Mouse (Mus musculus) midbrain, embryonic 15.5 days (tissue): Measurements from ENCODE around the gene Pax6. TPM values are rescaled to one million over a fixed set of nuclear protein-coding genes. Genes with fewer than 3 reads are reported as not detected.

Source experiments
- ATAC-seq: fragments of 200-750 bp; cut with Nextera tagmentation; replicated peaks from 2 replicates; pipeline ENCODE4 v1.8.0; 2017; ENCODE audit warnings: moderate TSS enrichment
- H3K27ac ChIP-seq: fragments of 300-500 bp; sonication (generic); 2 replicates; pipeline ENCODE4 v1.5.1; 2015; ENCODE audit warnings: mild to moderate bottlenecking, inconsistent platforms
- H3K27me3 ChIP-seq: fragments of 300-500 bp; sonication (generic); replicated peaks from 2 replicates; pipeline ENCODE4 v1.6.1; 2015; ENCODE audit warnings: inconsistent platforms
- H3K36me3 ChIP-seq: fragments of 300-500 bp; sonication (generic); replicated peaks from 2 replicates; pipeline ENCODE4 v1.6.1; 2015; ENCODE audit warnings: inconsistent platforms
- H3K4me1 ChIP-seq: fragments of 300-500 bp; sonication (generic); 2 replicates; pipeline ENCODE4 v1.6.1; 2015; ENCODE audit warnings: inconsistent platforms
- H3K4me2 ChIP-seq: fragments of 300-500 bp; sonication (generic); 2 replicates; pipeline ENCODE4 v1.6.1; 2015; ENCODE audit warnings: inconsistent platforms, mild to moderate bottlenecking, moderate library complexity
- H3K4me3 ChIP-seq: fragments of 300-500 bp; sonication (generic); 2 replicates; pipeline ENCODE4 v1.5.1; 2015; ENCODE audit warnings: mild to moderate bottlenecking, inconsistent platforms
- H3K9ac ChIP-seq: fragments of 300-500 bp; sonication (generic); 2 replicates; pipeline ENCODE4 v1.6.1; 2015; ENCODE audit warnings: mild to moderate bottlenecking, inconsistent platforms
- H3K9me3 ChIP-seq: fragments of 300-500 bp; sonication (generic); 2 replicates; pipeline ENCODE4 v1.6.1; 2016; ENCODE audit warnings: inconsistent platforms
- WGBS: fragments of 180-500 bp; shearing (Covaris S2); methylation state at CpG from one replicate; pipeline ENCODE4 v1.1.7; 2015; ENCODE audit warnings: mixed read lengths; 5-methylcytosine and 5-hydroxymethylcytosine counted together
- polyA plus RNA-seq: library from polyadenylated mRNA; unstranded; fragments of >200 nt; fragmentation: Nextera tagmentation; extraction: Ambion mirVana; gene quantifications from 2 replicates; pipeline ENCODE4 v1.2.1, GENCODE M21; 2015

Pax6 gene
- 22.5 and 23.3 TPM in 2 replicates for polyA plus RNA-seq

DNA sequence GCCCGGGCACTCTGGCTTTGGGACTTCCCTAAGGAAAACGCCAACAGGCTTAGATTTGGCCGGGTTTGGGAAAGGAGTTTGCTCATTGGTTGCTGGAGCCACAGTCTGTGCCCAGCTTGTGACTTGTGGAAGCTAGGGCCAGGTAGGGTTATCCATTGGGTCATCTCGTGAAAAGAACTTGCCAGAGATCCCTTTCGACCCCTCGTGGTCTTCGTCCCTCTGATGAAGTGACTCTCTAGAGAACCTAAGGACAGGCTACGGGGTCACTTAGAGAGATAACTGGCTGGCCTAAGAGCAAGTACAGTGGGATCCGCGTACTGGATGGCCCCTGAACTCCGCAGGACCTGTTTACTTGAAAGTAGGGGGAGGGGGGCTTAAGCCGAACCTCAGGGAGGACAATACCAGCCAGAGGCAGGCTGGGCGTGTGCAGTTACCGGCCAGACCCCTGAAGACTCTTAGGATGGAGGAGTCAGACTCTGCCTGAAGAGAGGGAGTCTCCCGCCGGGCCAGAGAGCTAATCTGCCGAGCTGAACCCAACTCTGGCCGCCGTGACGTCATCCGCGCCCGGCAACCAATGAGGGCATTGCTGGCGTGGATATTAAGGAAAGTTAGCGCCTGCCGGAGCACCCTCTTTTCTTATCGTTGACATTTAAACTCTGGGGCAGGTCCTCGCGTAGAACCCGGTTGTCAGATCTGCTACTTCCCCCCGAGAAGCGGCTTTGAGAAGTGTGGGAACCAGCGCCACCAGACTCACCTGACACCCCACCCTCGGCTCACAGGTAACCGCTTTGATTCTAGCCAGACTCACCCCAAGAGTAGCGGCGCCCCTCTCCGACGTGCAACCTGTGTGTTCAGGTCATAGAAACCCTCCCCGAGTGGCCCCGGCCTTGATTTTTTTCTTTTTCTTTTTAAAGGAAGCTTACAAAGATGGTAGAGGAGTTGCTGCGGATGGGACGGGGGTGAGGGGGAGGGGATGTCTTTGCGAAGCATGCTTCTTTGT lies at the start of gene Pax6:
Gene Pax6, plus strand, starts transcription at position 630 of the 1,000 bp plus-strand sequence.
- WGBS = 2% methylated on average over 44 of the region's 44 CpGs
- Histone ChIP-seq H3K36me3 (no peaks in the 10 kb centered on the region), H3K27me3 (peaks cover 93% of the 10 kb centered on the region), H3K4me3 (peak within 1 kb of the TSS; percentile 9), H3K4me1 (peaks cover 4% of the 10 kb centered on the region; the same call in 1 of the 2 replicates), H3K4me2 (peak within 1 kb of the TSS; percentile 24), H3K9ac (no peak within 1 kb of the TSS), H3K27ac (no peak within 1 kb of the TSS), H3K9me3 (no peaks in the 10 kb centered on the region)
- peak; percentile 26; the same call in 1 of the 2 replicates for ATAC-seq

DNA sequence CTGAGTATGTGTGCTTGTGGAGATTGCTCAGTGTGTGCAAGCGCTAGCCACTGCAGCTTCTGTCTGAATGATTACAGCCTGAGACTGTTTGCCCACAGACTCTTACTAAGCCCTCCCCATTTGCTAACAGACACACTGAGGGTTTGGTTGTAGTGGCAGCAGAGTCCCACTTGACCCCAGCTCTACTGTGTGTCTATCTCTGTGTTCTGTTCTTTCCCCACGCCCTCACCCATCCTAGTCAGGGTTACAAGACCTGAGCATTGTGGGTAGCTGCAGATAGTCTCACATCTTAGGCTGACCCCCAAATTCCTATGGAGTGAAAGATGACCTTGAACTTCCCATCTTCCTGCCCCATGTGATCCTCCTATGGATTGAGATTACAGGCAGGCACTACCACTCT lies 19.8 kb upstream of the Pax6 start:
- WGBS = 89% methylated on average over 2 of the region's 2 CpGs
- peaks cover 37% of the 10 kb centered on the region for H3K27me3 ChIP-seq
- H3K9me3 ChIP-seq = no peaks in the 10 kb centered on the region
- no peak for ATAC-seq
- H3K4me1 ChIP-seq = no peaks in the 10 kb centered on the region
- H3K27ac ChIP-seq = no peak overlapping the region
- H3K9ac ChIP-seq = no peak overlapping the region
- H3K4me2 ChIP-seq = no peak overlapping the region
- H3K36me3 ChIP-seq = no peaks in the 10 kb centered on the region
- H3K4me3 ChIP-seq = no peak overlapping the region

DNA sequence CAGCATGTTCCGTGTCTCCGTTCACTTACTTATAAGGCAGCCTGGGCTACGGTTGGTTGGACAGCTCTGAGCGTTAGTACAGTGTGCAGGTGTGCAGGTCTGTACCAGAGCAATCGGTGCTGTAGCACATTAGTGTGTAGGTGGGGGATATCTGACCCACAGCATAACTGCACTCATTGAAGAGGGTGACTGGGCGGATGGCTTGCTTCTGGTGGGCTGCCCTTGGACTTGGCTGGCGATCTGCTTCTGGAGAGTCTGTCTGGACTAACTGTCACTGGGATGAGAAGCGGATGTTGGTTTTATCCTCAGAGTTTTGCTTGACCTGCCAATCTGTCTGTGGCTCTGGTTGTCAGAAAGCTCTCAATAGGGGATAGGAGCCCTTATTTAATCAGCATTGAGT lies 12.2 kb upstream of the Pax6 start:
- WGBS = 81% methylated on average over 8 of the region's 8 CpGs
- H3K4me3 ChIP-seq = no peak overlapping the region
- H3K27me3 ChIP-seq = peaks cover 82% of the 10 kb centered on the region
- no peak overlapping the region for H3K9ac ChIP-seq
- H3K4me1 ChIP-seq = peaks cover 7% of the 10 kb centered on the region
- H3K4me2 ChIP-seq = no peak overlapping the region
- no peak for ATAC-seq
- no peaks in the 10 kb centered on the region for H3K9me3 ChIP-seq
- H3K36me3 ChIP-seq = no peaks in the 10 kb centered on the region
- H3K27ac ChIP-seq = no peak overlapping the region

DNA sequence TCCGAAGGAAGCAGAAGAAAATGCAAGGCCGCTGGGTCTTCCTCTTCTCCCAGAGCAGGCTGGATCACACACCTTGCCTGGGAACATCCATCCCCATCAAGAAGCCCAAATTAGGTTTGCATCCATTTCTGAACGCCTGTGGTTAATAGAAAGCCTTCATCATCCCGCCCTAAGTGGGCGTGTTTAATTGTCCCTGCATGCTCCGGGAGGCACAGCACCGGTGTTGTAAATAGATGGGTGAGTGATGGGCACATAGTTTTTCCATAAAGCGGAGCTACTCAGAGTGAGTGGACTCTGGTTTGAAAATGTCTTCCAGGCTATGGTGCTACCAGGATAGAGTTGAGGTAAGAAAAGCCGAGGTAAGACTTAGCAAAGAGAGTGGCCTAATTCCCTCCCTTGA lies 9.3 kb upstream of the Pax6 start:
- H3K4me3 ChIP-seq = no peak overlapping the region
- no peaks in the 10 kb centered on the region for H3K36me3 ChIP-seq
- no peak overlapping the region for H3K9ac ChIP-seq
- no peaks in the 10 kb centered on the region for H3K9me3 ChIP-seq
- no peak overlapping the region for H3K27ac ChIP-seq
- H3K27me3 ChIP-seq = peaks cover 83% of the 10 kb centered on the region
- peaks cover 7% of the 10 kb centered on the region for H3K4me1 ChIP-seq
- H3K4me2 ChIP-seq = no peak overlapping the region
- WGBS = 11% methylated on average over 9 of the region's 9 CpGs
- ATAC-seq = no peak

DNA sequence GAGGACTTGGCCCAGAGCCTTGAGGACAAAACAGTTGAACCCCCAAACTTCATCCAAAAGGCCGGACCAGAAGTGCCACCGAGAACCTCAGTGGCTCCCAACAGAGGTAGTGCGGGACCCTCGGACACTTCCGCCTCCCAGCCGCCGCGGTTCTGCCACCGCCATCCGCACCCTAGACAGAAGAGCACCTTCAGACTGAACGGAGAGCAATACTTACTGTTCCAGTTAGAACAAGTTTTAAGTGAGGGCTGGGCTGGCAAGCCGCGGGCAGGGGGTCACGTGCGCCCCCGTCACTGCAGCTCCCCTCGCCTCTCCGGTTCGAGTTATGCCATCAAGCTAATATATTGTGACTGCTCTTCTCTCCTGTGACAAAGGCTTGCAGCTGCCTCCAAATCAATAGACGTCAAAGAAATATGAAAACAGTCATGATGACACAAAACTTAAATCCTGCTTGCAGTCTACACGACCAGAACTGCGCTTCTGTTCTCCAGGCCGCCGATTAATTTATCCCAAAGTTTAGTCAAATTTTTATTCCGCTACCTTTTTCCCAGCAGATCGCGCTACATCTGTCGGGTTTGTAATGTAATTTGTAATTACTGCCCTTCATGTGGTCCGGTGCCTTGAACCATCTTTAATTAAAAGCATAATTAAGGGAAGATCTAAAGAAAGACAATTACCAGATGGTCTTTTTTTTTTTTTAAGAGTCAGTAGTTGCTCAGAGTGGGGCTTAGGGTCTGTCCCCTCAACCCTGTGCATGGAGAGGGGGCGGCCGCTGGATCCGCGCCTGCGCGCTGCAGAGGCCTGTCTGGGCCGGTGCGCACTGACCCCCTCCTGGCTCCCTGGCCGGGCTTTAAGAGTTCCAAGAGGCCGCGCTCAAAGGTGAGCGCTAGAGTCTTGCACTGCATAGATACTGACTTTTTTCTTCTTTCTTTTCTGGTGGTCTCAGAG lies 8.5 kb upstream of the Pax6 start:
- peak; percentile 43 for ATAC-seq
- Histone ChIP-seq H3K27me3 (peaks cover 83% of the 10 kb centered on the region), H3K4me3 (no peak overlapping the region), H3K27ac (no peak overlapping the region), H3K9me3 (no peaks in the 10 kb centered on the region), H3K9ac (no peak overlapping the region), H3K4me1 (peaks cover 7% of the 10 kb centered on the region), H3K4me2 (peak overlapping the region; percentile 14; the same call in 1 of the 2 replicates), H3K36me3 (no peaks in the 10 kb centered on the region)
- 2% methylated on average over 41 of the region's 41 CpGs for WGBS

DNA sequence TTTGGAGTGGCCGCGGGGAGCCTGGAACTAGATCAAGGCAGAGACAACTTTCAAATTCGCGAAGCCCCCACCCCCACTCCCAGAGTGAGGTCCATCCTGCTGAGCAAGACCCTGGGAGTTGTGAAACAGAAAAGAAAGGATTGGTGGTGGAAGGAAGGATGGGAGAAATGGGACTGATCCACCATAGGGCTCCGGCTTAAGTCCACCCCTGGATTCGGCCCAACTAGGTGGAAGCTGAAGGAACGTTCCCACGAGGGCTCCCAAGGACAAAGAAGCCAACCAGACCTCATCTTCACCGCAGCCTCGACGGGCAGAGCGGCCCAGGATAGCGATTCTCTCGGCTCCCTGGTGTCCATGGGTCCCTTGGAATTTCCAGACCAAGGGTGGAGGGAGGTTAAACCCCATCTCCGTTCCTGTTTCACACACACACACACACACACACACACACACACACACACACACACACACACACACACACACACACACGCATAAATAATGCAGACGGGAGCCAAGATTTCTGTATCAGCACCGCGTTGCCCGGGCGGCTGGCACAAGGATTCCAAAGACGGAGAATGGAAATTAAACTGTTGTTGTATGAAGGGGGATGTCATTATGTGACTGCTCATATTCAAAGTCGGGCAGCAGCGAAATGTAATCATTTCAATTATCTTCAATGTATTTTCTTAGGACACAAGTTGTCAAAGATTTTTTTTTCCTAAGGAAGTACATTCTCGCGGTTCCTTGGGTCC lies 7.7 kb upstream of the Pax6 start:
- under 1% methylated on average over 26 of the region's 26 CpGs for WGBS
- no peaks in the 10 kb centered on the region for H3K36me3 ChIP-seq
- peaks cover 83% of the 10 kb centered on the region for H3K27me3 ChIP-seq
- H3K9ac ChIP-seq = no peak overlapping the region
- H3K27ac ChIP-seq = no peak overlapping the region
- ATAC-seq = 0 out of 2 replicates have a peak, but pooled peaks have one; percentile 3
- H3K9me3 ChIP-seq = no peaks in the 10 kb centered on the region
- peaks cover 7% of the 10 kb centered on the region for H3K4me1 ChIP-seq
- H3K4me2 ChIP-seq = 0 out of 2 replicates have a peak overlapping the region, but pooled peaks have one; percentile 14
- no peak overlapping the region for H3K4me3 ChIP-seq

DNA sequence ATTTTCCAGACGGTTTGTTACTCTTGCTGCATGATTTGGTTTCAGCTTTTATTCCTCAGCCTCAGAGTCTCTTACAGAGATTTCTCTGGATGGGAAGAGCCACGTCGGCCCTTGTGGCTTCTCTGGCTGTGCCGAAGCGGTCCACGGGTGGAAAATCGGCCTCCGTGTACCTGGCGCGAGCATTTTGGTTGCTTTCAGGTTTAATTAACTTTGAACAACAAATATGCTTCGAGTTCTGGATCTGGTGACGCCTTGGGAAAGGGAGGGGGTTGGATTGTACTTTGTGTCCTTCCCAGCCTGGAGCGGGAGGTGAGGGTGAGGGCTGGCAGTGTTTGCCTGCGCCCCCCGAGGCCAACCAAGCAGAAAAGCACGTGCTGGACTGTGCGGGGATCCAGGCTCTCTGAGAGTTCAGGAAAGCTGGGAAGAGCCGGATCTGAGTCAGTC lies 7.1 kb upstream of the Pax6 start:
- Histone ChIP-seq H3K36me3 (no peaks in the 10 kb centered on the region), H3K4me3 (no peak overlapping the region), H3K4me1 (peaks cover 7% of the 10 kb centered on the region), H3K27me3 (peaks cover 84% of the 10 kb centered on the region), H3K9ac (no peak overlapping the region), H3K4me2 (no peak overlapping the region), H3K27ac (no peak overlapping the region), H3K9me3 (no peaks in the 10 kb centered on the region)
- WGBS = 2% methylated on average over 18 of the region's 18 CpGs
- ATAC-seq = 0 out of 2 replicates have a peak, but pooled peaks have one; percentile 57

DNA sequence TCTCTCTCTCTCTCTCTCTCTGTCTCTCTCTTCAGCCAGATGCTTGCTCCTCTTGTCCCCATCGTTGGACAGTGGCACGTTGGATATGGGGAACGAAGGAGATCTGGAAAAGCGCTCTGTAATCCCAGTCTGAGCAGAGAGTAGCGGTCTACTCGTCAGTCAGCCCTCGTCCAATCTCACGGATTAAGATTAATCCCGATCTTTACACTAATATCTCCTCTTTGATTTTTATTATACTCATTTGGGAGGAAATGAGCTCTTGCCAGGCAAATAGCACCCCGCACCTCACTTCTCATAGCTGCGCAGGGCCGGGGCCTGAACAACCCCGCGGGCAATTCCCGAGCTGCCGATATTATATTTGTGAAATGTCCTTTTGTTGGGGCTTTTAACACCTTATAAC lies 6.6 kb upstream of the Pax6 start:
- H3K4me1 ChIP-seq = peaks cover 11% of the 10 kb centered on the region
- H3K4me2 ChIP-seq = no peak overlapping the region
- H3K27ac ChIP-seq = no peak overlapping the region
- H3K9ac ChIP-seq = no peak overlapping the region
- no peak overlapping the region for H3K4me3 ChIP-seq
- WGBS = 5% methylated on average over 16 of the region's 16 CpGs
- ATAC-seq = no peak
- peaks cover 84% of the 10 kb centered on the region for H3K27me3 ChIP-seq
- H3K36me3 ChIP-seq = no peaks in the 10 kb centered on the region
- H3K9me3 ChIP-seq = no peaks in the 10 kb centered on the region

DNA sequence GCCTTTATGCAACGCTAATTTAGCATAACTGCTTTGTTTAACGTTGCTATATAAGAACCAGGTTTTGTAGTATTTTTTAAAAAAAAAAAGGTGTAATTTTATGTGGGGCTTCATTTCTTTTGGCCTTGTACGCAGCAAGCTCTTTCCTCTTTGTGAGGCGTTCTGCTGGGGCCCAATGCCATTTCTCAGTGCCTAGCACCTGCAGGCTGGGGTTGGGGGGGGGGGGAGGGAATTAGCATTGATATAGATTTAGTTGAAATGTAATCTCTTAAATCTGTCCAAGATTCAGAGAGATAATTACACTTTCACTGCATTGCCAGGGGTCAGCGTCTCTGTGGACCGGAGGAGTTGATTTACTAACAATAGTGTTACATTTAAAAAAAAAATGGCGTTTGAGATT lies 6.1 kb upstream of the Pax6 start:
- WGBS = 9% methylated on average over 7 of the region's 7 CpGs
- ATAC-seq = no peak
- no peak overlapping the region for H3K4me2 ChIP-seq
- H3K4me1 ChIP-seq = peaks cover 11% of the 10 kb centered on the region
- H3K4me3 ChIP-seq = no peak overlapping the region
- H3K9me3 ChIP-seq = no peaks in the 10 kb centered on the region
- H3K27me3 ChIP-seq = peaks cover 84% of the 10 kb centered on the region
- no peaks in the 10 kb centered on the region for H3K36me3 ChIP-seq
- H3K27ac ChIP-seq = no peak overlapping the region
- H3K9ac ChIP-seq = no peak overlapping the region

DNA sequence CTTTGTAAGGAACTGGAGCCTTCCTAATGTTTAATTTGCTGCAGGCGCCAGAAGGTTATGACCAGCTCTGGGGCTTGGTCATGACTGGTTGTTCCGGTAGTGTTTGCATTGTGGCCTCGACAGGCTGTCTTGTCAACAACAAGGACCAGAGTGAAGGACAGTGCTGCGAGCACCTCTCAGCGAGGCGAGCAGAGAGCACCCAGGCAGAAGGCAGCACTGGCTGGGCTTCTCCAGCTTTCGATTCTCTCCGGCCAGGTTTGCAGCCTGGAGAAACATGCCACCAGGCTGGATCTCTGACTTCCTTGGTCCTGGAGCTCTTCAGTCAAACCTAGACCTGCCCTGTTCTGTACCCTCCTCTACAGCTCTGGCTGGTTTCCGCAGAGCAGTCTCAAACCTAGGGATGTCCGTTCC lies 5.6 kb upstream of the Pax6 start:
- peaks cover 85% of the 10 kb centered on the region for H3K27me3 ChIP-seq
- H3K36me3 ChIP-seq = no peaks in the 10 kb centered on the region
- no peak overlapping the region for H3K27ac ChIP-seq
- no peak overlapping the region for H3K9ac ChIP-seq
- H3K4me1 ChIP-seq = peaks cover 11% of the 10 kb centered on the region
- no peaks in the 10 kb centered on the region for H3K9me3 ChIP-seq
- ATAC-seq = no peak
- no peak overlapping the region for H3K4me2 ChIP-seq
- 7% methylated on average over 10 of the region's 10 CpGs for WGBS
- H3K4me3 ChIP-seq = no peak overlapping the region

DNA sequence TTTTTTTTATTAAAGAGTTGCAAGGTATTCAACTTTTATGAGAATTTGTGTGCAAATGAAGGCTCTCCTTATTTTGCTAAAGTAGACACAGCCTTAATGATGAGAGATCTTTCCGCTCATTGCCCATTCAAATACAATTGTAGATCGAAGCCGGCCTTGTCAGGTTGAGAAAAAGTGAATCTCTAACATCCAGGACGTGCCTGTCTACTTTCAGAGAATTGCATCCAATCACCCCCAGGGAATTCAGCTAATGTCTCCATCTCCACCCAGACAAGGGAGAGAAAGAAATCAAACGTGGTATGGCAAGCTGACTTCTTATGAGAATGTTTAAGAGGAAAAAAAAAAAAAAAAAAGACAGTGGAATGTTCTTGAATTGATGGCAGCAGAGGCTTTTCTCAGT lies 3.7 kb upstream of the Pax6 start:
- no peak overlapping the region for H3K9ac ChIP-seq
- no peaks in the 10 kb centered on the region for H3K9me3 ChIP-seq
- H3K4me3 ChIP-seq = no peak overlapping the region
- no peak overlapping the region for H3K27ac ChIP-seq
- no peaks in the 10 kb centered on the region for H3K36me3 ChIP-seq
- no peak overlapping the region for H3K4me2 ChIP-seq
- no peak for ATAC-seq
- 8% methylated on average over 5 of the region's 5 CpGs for WGBS
- H3K4me1 ChIP-seq = peaks cover 9% of the 10 kb centered on the region
- H3K27me3 ChIP-seq = peaks cover 84% of the 10 kb centered on the region
